Mouse (Mus musculus): ENCODE measurements around the gene Slc35f1. TPM values are rescaled to one million over a fixed set of nuclear protein-coding genes. Genes with fewer than 3 reads are reported as not detected.
"Not testable (repeated sequence)": the region's sequence is repeated elsewhere in the genome, so short reads cannot be mapped to it uniquely, and the experiment has no call there.

Gene Slc35f1
- total RNA-seq, 4 experiments from 2014 or later: 51.7 to 62.4 (median 57.0) TPM

DNA sequence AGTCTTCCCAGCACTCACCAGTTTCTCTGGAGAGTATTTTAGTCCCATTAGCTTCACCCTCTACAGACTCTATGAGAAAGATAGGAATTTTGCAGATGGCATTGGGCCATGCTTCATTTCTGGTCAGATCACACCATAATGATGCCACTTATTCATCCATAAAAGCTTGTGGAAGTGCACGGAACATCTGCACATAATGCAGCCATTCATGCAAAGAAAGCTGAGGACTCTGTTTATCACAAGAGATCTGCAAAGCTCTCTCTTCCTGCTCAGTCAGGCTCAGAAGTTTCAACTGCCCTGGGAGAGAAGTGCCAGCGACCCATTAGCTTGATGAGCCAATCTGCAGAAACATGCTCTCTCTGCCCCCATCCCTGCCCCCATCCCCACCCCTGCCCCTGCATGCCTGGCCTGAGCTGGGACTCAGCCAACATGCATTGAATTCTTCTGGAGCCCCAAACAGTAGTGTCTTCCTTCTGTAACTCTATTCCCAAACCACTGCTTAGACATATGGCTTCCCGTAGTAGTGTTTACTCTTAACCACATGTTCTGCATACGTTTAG, 89.7 kb downstream of the Slc35f1 start:
- peak in 1 of 2 experiments; percentile 40 for DNase-seq (ENCODE audit: low spot score in 2 of 2)

DNA sequence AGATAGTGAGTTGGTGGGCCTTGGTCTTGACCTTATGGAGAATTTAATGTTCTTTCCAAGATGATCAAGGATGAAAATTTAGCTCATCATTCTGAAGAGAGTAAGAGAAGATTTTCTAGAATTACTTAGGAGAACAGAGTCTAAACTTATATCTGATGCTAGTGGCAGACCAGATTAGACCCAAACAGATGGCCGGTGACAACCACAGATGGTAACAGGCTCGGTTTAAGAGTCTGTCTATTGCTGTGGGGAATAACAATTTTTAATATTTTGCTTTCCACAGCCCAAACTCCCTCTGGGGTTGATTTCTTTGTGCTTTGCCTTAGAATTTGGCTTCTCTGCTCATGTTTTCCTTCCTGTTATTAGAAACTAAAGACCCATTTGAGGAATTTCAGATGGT, 96.7 kb downstream of the Slc35f1 start:
- DNase-seq (ENCODE audit: low spot score in 2 of 2): peak in 1 of 2 experiments; percentile 68

GRCm38 (mm10) chr10:52791560-52791959, 101.2 kb downstream of the Slc35f1 start:
- DNase-seq (ENCODE audit: low spot score in 2 of 2): no peak

DNA sequence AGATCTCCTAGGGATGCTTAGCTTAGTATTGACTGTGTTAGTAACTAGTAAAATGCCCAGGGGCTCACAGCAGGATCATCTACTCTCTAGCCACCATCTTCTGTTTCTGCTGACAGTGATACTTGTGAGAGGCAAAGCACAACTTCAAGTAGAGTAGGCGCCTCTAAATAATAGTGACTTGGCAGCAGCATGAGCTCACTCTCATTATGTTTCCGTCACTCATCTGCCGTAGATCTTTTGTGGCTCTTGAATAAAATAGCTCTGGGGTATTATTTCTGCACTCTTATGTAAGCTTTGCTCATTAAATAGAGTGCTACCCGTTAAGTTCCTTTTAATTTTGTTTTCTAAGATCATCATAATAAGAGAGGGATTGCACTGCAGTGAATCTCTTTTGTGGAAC, 107.1 kb downstream of the Slc35f1 start:
- no peak for DNase-seq (ENCODE audit: low spot score in 2 of 2)

DNA sequence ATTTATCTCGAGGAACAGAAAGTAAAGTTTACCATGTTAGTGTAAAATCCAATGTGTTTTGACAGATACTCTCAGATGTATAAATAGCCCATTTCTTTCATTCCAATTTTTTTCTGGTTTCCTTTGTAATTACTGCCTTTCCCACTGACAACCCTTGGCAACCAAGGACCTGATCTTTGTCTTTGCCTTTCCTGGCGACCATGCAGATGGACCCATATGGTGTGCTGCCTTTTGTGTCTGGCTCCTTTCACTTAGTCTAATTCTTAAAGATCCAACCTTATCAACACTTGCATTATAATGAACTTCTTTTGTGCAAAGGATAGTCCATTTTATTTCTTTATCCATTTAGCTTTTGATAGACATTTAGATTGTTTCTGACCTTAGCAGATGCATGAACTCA, 117.5 kb downstream of the Slc35f1 start:
- no peak for DNase-seq (ENCODE audit: low spot score in 2 of 2)

DNA sequence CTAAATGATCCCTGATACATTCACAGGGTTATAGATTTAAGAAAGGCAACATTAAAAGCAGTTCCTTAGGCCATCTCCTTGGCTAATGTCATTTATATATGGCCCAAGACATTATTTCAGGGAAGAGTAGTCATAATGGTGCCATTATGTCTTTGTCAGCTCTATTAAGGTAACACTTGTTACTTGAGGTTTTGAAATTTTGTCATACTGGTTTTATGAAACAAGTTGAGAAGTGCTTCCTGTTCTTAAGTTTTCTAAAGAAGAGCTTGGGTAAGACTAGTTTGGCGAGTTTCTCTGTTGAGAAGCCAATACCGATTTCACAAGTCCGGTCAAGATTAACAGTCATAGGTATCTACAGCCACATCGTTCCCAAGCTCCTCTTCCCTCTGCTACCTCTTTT, 122.5 kb downstream of the Slc35f1 start:
- DNase-seq (ENCODE audit: low spot score in 2 of 2): no peak

- no peak for DNase-seq (ENCODE audit: low spot score in 2 of 2)
Measured at GRCm38 (mm10) chr10:52814358-52814757, 124.0 kb downstream of the Slc35f1 start.

DNA sequence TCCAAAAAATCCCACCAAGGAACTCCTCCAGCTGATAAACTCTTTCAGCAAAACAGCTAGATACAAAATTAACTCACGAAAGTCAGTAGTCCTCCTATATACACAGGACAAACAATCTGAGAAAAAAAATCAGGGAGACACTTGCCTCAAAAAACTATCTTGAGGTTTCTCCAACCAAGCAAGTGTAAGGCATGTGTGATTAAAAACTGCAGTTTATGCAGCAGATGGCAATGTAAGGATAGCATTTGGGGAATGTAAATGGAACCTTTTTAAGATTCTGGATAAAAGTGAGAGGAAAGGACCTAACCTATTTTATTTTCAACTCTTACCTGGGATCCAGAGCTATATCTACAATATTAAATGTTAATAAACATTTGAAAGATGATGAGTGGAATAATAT, 129.3 kb downstream of the Slc35f1 start:
- DNase-seq (ENCODE audit: low spot score in 2 of 2): no peak

DNA sequence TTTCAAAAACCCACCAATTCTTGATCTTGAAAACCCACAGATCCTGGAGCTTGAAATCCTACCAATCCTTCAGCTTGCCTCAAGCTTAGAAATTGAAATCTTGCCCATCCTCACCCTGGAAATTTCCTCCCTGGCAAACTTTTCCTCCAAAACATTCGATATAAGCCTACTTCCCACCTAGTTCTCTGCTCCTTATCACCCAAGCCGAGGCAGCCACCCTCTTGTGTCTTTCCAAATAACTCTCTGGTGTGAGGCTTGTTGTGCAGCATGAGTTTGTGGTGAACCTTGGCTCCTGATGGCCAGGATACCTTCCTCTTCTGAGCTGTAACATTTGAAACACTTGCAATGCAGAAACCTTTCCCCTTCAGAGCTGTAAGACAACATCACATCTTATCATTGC, 132.6 kb downstream of the Slc35f1 start:
- no peak for DNase-seq (ENCODE audit: low spot score in 2 of 2)

- no peak for DNase-seq (ENCODE audit: low spot score in 2 of 2)
Measured at GRCm38 (mm10) chr10:52825746-52826145, 135.4 kb downstream of the Slc35f1 start.

DNA sequence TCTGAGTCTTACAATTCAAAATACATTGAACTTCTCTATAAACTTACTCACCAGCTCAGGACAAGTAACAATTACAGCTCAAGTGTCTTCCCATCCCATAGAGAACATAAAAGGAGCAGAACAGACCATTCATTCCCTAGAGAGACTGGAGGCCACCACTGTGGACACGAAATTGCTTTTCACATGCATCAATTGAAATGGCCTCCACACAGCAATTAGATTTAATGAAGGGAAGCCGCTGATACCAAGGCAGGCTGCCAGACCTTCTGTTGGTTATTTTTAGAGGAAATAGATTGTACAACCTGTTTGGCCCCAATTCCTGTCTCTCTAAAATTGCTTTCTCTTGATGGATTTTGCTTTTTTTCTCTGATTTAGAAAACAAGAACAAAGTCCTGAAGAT, 150.5 kb downstream of the Slc35f1 start:
- no peak for DNase-seq (ENCODE audit: low spot score in 2 of 2)

- DNase-seq (ENCODE audit: low spot score in 2 of 2): no peak
Measured at GRCm38 (mm10) chr10:52851994-52852393, 161.7 kb downstream of the Slc35f1 start.

DNA sequence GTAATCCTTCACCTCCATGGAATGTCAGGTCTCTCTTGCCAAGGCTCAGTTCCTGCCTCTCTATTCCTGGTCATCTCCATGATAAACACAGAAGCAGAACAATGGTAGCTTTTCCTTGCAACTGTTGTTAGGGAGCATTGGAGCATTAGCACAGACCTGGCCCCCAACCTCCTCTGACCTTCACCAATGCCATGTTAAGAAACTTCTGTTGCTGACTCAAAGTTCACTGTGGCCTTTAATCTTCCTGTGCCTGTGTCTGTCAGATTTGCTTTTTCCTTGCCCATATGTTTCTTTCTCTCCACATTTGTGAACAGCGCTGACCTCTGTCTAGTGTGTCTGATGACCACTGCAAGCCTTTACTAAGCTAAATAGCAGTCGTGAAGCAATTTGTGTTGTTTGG, 170.5 kb downstream of the Slc35f1 start:
- no peak for DNase-seq (ENCODE audit: low spot score in 2 of 2)

DNA sequence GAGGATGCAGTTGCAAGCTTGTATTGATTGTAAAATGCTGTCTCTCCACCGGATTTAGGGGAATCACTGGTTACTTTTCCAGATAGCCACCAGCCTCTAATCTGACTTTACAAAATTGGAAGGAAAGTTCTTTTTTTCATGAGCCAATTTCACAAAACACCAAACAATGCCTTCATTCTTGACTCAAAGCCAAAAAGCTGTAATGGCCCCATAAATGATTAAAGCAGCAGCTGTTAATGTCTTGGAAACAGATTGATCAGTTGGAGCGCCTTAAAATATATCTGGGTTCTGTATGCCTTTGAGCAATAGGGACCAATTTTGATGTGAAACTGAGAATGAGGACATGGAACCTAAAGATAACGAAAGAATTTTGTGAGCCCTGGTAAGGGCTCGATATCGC, 174.6 kb downstream of the Slc35f1 start:
- no peak for DNase-seq (ENCODE audit: low spot score in 2 of 2)

GRCm38 (mm10) chr10:52871110-52871509, 180.8 kb downstream of the Slc35f1 start:
- no peak for DNase-seq (ENCODE audit: low spot score in 2 of 2)

GRCm38 (mm10) chr10:52874133-52874532, 183.8 kb downstream of the Slc35f1 start:
- DNase-seq (ENCODE audit: low spot score in 2 of 2): no peak

- no peak for DNase-seq (ENCODE audit: low spot score in 2 of 2)
Measured at GRCm38 (mm10) chr10:52874712-52875111, 184.4 kb downstream of the Slc35f1 start.

GRCm38 (mm10) chr10:52877263-52878021, 187.1 kb downstream of the Slc35f1 start:
- DNase-seq (ENCODE audit: low spot score in 2 of 2): no peak

GRCm38 (mm10) chr10:52878093-52878801, 187.9 kb downstream of the Slc35f1 start:
- DNase-seq (ENCODE audit: low spot score in 2 of 2): no peak

DNA sequence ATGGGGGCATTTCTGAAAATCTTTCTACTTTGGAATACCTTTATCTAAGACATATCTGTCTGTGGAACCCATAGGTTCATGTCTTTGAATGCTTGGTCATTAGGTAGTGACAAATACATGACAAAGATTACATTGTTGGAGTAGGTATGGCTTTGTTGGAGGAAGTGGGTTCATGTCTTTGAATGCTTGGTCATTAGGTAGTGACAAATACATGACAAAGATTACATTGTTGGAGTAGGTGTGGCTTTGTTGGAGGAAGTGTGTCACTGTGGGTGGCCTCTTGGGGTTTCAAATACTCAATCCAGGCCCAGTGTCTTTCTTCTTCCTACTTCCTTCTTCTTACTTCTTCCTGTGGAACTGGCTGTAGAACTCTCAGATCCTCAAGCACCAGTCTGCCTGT, 206.4 kb downstream of the Slc35f1 start:
- not testable (repeated sequence) for DNase-seq (ENCODE audit: low spot score in 2 of 2)

DNA sequence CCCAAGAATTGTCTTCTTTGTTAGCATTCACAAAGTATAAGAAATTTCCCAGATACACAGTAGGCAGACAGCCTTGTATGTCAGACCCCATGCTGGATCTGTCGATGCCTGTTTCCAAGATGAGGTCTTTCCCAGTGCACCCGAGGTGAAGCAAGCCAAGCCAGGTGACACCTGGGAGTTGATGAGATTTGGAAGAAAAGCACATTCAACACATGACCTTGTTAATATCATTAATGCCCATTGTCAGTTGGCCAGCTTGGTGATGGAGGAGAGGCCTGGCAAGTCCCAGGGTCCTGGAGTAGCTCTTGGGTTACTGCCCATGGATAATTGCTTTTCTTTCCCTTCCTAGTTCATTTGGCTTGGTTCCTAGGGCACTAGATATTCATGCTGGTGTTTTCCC, 214.6 kb downstream of the Slc35f1 start:
- DNase-seq (ENCODE audit: low spot score in 2 of 2): no peak

DNA sequence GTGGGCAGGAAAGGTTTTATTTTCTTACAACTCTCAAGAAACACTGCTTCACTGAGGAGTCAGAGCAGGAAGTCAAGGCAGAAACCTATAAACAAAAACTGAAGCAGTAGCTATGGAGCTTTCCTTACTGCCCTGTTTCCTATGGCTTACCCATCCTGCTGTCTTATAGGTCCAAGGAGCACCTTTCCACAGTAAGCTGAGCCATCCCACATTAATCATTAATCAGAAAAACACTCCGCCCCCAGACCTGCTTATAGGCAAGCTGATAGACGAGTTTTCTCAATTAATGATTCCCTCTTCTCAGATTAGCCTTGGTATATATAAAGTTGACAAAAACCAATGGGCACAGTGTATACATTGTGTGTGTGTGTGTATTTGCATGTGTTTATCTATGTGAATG, 221.4 kb downstream of the Slc35f1 start:
- DNase-seq (ENCODE audit: low spot score in 2 of 2): no peak

DNA sequence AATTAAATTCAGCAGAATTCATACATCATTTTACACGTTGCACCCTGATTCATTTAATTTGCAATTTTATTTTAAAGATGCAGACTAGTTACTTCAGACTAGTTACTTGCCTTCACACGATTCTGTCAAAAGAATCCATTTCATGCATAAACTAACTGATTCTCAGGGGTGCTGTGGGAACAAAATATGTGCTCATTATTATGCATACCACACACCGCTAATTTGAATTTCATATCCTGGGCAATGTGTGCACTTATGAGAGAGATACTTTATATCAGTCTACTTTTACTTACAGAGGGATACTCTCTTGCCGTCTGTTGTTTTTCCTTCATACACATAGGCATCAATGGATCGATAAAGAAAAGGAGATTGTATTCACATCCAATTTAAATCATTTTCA, 228.4 kb downstream of the Slc35f1 start:
- no peak for DNase-seq (ENCODE audit: low spot score in 2 of 2)
